Mouse (Mus musculus): ENCODE results near the gene Olfr846. TPM values are rescaled to one million over a fixed set of nuclear protein-coding genes. Genes with fewer than 3 reads are reported as not detected.

Gene Olfr846
- polyA plus RNA-seq (2012; rRNA removed) (not detected in 2 replicates), polyA plus RNA-seq (2014; fragmentation: Nextera tagmentation; extraction: Ambion mirVana) (not detected in 2 replicates)

DNA sequence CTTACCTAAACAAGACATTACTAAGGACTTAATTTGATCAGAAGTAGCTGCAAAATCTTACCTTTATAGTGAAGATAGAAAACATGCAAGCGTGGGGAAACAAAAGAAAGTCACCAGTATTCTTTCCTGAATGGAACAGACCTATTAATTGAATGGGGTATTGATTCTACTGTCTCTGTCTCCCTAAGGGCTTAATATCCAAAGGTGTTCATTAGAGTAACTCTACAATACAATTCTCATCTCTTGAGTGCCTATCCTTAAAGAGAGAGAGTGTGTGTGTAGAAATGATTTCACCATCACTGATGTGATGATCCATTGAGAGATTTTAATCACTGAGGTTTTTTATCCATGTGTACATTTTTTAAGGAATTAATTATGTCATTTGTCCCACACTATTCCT is at the start of gene Olfr846:
Gene Olfr846, minus strand, starts transcription at position 101 of the 400 bp plus-strand sequence.
- Histone ChIP-seq H3K27me3 (ENCODE audit: control insufficient read depth, insufficient read depth, low read length) (no peaks in the 10 kb centered on the region), H3K4me2 (ENCODE audit: low read depth) (no peak within 1 kb of the TSS), H3K9me3 (ENCODE audit: control insufficient read depth, low read length) (no peaks in the 10 kb centered on the region), H3K27ac (no peak within 1 kb of the TSS), H3K4me3 (ENCODE audit: insufficient read depth in 1 of 2, low read depth in 2 of 2, low read length in 2 of 2) (no peak within 1 kb of the TSS), H3K4me1 (replicated peaks; ENCODE audit: control insufficient read depth in 2 of 2, insufficient read depth in 2 of 2, low read length in 1 of 2) (no peaks in the 10 kb centered on the region), H3K9ac (replicated peaks) (no peak within 1 kb of the TSS), H3K36me3 (replicated peaks; ENCODE audit: control insufficient read depth, insufficient read depth, low read depth) (no peaks in the 10 kb centered on the region)
- TF ChIP-seq EP300 (IDR thresholded peaks at IDR 0.05; ENCODE audit: low read depth), result no peak
- TF ChIP-seq CTCF (IDR thresholded peaks at IDR 0.05; ENCODE audit: low read depth), result no peak
- 37% methylated on average over 1 of the region's 1 CpGs for WGBS (ENCODE audit: insufficient replicate concordance)
- DNase-seq (ENCODE audit: low read depth in 3 of 3, low spot score in 3 of 3) (no peak), ATAC-seq (ENCODE audit: insufficient read depth) (no peak)

DNA sequence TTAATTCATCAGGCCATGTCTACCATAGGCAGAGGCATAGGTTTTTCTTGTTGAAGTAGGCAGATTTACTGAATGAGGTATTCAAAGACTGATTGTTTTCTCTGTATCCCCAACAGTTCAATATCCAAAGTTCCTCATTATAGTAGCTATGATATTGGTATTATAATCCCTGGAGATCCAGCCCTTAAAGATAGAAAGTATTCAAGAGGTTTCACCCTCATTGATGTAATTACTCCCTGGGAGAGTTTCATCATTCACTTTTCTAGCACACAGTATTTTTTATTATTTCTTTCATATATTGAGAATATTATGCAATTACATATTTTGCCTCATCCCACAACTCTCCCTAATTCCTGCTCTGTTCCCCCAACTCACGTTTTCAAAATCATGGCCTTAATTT is 14.8 kb upstream of the Olfr846 start, which contains the start of gene Olfr847:
Gene Olfr847, minus strand, starts transcription at position 101 of the 400 bp plus-strand sequence.
- ATAC-seq (ENCODE audit: insufficient read depth) (no peak), DNase-seq (ENCODE audit: low read depth in 3 of 3, low spot score in 3 of 3) (no peak)
- 34% methylated on average over 1 of the region's 1 CpGs for WGBS (ENCODE audit: insufficient replicate concordance)
- H3K4me3 ChIP-seq (ENCODE audit: insufficient read depth in 1 of 2, low read depth in 2 of 2, low read length in 2 of 2), result no peak within 1 kb of the TSS
- no peak within 1 kb of the TSS for H3K4me2 ChIP-seq (ENCODE audit: low read depth)
- H3K9me3 ChIP-seq (ENCODE audit: control insufficient read depth, low read length), result no peaks in the 10 kb centered on the region
- no peak within 1 kb of the TSS for H3K9ac ChIP-seq (replicated peaks)
- TF ChIP-seq EP300 (IDR thresholded peaks at IDR 0.05; ENCODE audit: low read depth), result no peak
- TF ChIP-seq CTCF (IDR thresholded peaks at IDR 0.05; ENCODE audit: low read depth), result no peak
- no peaks in the 10 kb centered on the region for H3K36me3 ChIP-seq (replicated peaks; ENCODE audit: control insufficient read depth, insufficient read depth, low read depth)
- no peak within 1 kb of the TSS for H3K27ac ChIP-seq
- H3K4me1 ChIP-seq (replicated peaks; ENCODE audit: control insufficient read depth in 2 of 2, insufficient read depth in 2 of 2, low read length in 1 of 2), result no peaks in the 10 kb centered on the region
- no peaks in the 10 kb centered on the region for H3K27me3 ChIP-seq (ENCODE audit: control insufficient read depth, insufficient read depth, low read length)

GRCm38 (mm10) chr9:19336157-19336556 is 27.6 kb downstream of the Olfr846 start, which contains the start of gene Olfr845:
Olfr845 (plus strand) TSS chr9:19336457.
- WGBS (ENCODE audit: insufficient replicate concordance), result 52% methylated on average over 1 of the region's 1 CpGs
- Histone ChIP-seq H3K4me2 (ENCODE audit: low read depth) (no peak within 1 kb of the TSS), H3K9ac (replicated peaks) (no peak within 1 kb of the TSS), H3K27me3 (ENCODE audit: control insufficient read depth, insufficient read depth, low read length) (no peaks in the 10 kb centered on the region), H3K9me3 (ENCODE audit: control insufficient read depth, low read length) (no peaks in the 10 kb centered on the region), H3K36me3 (replicated peaks; ENCODE audit: control insufficient read depth, insufficient read depth, low read depth) (no peaks in the 10 kb centered on the region), H3K4me1 (replicated peaks; ENCODE audit: control insufficient read depth in 2 of 2, insufficient read depth in 2 of 2, low read length in 1 of 2) (no peaks in the 10 kb centered on the region), H3K4me3 (ENCODE audit: insufficient read depth in 1 of 2, low read depth in 2 of 2, low read length in 2 of 2) (no peak within 1 kb of the TSS), H3K27ac (no peak within 1 kb of the TSS)
- ATAC-seq (ENCODE audit: insufficient read depth) (no peak), DNase-seq (ENCODE audit: low read depth in 3 of 3, low spot score in 3 of 3) (no peak)
- TF ChIP-seq CTCF (IDR thresholded peaks at IDR 0.05; ENCODE audit: low read depth), result no peak
- TF ChIP-seq EP300 (IDR thresholded peaks at IDR 0.05; ENCODE audit: low read depth), result no peak

GRCm38 (mm10) chr9:19316047-19316446 is 47.8 kb downstream of the Olfr846 start, which contains the start of gene Olfr844:
Olfr844 (plus strand) TSS chr9:19316347.
- Histone ChIP-seq H3K27me3 (ENCODE audit: control insufficient read depth, insufficient read depth, low read length) (no peaks in the 10 kb centered on the region), H3K36me3 (replicated peaks; ENCODE audit: control insufficient read depth, insufficient read depth, low read depth) (no peaks in the 10 kb centered on the region), H3K27ac (no peak within 1 kb of the TSS), H3K4me1 (replicated peaks; ENCODE audit: control insufficient read depth in 2 of 2, insufficient read depth in 2 of 2, low read length in 1 of 2) (no peaks in the 10 kb centered on the region), H3K9ac (replicated peaks) (no peak within 1 kb of the TSS), H3K9me3 (ENCODE audit: control insufficient read depth, low read length) (no peaks in the 10 kb centered on the region), H3K4me2 (ENCODE audit: low read depth) (no peak within 1 kb of the TSS), H3K4me3 (ENCODE audit: insufficient read depth in 1 of 2, low read depth in 2 of 2, low read length in 2 of 2) (no peak within 1 kb of the TSS)
- TF ChIP-seq EP300 (IDR thresholded peaks at IDR 0.05; ENCODE audit: low read depth) (no peak), CTCF (IDR thresholded peaks at IDR 0.05; ENCODE audit: low read depth) (no peak)
- DNase-seq (ENCODE audit: low read depth in 3 of 3, low spot score in 3 of 3) (no peak), ATAC-seq (ENCODE audit: insufficient read depth) (no peak)

Other genes with a start within 250 kb of the Olfr846 start
- gene Olfr836, start 243.6 kb downstream of the Olfr846 start, polyA plus RNA-seq (2012; rRNA removed), result not detected in 2 replicates
- not detected in 2 replicates for gene Olfr836, start 243.6 kb downstream of the Olfr846 start, polyA plus RNA-seq (2014; fragmentation: Nextera tagmentation; extraction: Ambion mirVana)
- gene Olfr837, start 227.7 kb downstream of the Olfr846 start, polyA plus RNA-seq (2012; rRNA removed), result not detected in 2 replicates
- gene Olfr837, start 227.7 kb downstream of the Olfr846 start, polyA plus RNA-seq (2014; fragmentation: Nextera tagmentation; extraction: Ambion mirVana), result not detected in 2 replicates
- not detected in 2 replicates for gene Olfr839-ps1, start 186.7 kb downstream of the Olfr846 start, polyA plus RNA-seq (2012; rRNA removed)
- gene Olfr839-ps1, start 186.7 kb downstream of the Olfr846 start, polyA plus RNA-seq (2014; fragmentation: Nextera tagmentation; extraction: Ambion mirVana), result not detected in 2 replicates
- gene Olfr843, start 112.0 kb downstream of the Olfr846 start, polyA plus RNA-seq (2012; rRNA removed), result not detected in 2 replicates
- not detected in 2 replicates for gene Olfr843, start 112.0 kb downstream of the Olfr846 start, polyA plus RNA-seq (2014; fragmentation: Nextera tagmentation; extraction: Ambion mirVana)
- gene Olfr844, start 47.7 kb downstream of the Olfr846 start, polyA plus RNA-seq (2012; rRNA removed), result not detected in 2 replicates
- not detected in 2 replicates for gene Olfr844, start 47.7 kb downstream of the Olfr846 start, polyA plus RNA-seq (2014; fragmentation: Nextera tagmentation; extraction: Ambion mirVana)
- not detected in 2 replicates for gene Olfr845, start 27.5 kb downstream of the Olfr846 start, polyA plus RNA-seq (2012; rRNA removed)
- not detected in 2 replicates for gene Olfr845, start 27.5 kb downstream of the Olfr846 start, polyA plus RNA-seq (2014; fragmentation: Nextera tagmentation; extraction: Ambion mirVana)
- gene Olfr847, start 14.7 kb upstream of the Olfr846 start, polyA plus RNA-seq (2012; rRNA removed), result not detected in 2 replicates
- gene Olfr847, start 14.7 kb upstream of the Olfr846 start, polyA plus RNA-seq (2014; fragmentation: Nextera tagmentation; extraction: Ambion mirVana), result not detected in 2 replicates
- gene Olfr849, start 76.3 kb upstream of the Olfr846 start, polyA plus RNA-seq (2012; rRNA removed), result not detected in 2 replicates
- gene Olfr849, start 76.3 kb upstream of the Olfr846 start, polyA plus RNA-seq (2014; fragmentation: Nextera tagmentation; extraction: Ambion mirVana), result not detected in 2 replicates
- not detected in 2 replicates for gene Olfr850, start 114.2 kb upstream of the Olfr846 start, polyA plus RNA-seq (2012; rRNA removed)
- gene Olfr850, start 114.2 kb upstream of the Olfr846 start, polyA plus RNA-seq (2014; fragmentation: Nextera tagmentation; extraction: Ambion mirVana), result not detected in 2 replicates
- not detected in 2 replicates for gene Olfr851, start 129.3 kb upstream of the Olfr846 start, polyA plus RNA-seq (2012; rRNA removed)
- not detected in 2 replicates for gene Olfr851, start 129.3 kb upstream of the Olfr846 start, polyA plus RNA-seq (2014; fragmentation: Nextera tagmentation; extraction: Ambion mirVana)
- not detected in 2 replicates for gene Olfr853, start 177.1 kb upstream of the Olfr846 start, polyA plus RNA-seq (2012; rRNA removed)
- gene Olfr853, start 177.1 kb upstream of the Olfr846 start, polyA plus RNA-seq (2014; fragmentation: Nextera tagmentation; extraction: Ambion mirVana), result not detected in 2 replicates
- not detected in 2 replicates for gene Olfr854, start 203.4 kb upstream of the Olfr846 start, polyA plus RNA-seq (2012; rRNA removed)
- gene Olfr854, start 203.4 kb upstream of the Olfr846 start, polyA plus RNA-seq (2014; fragmentation: Nextera tagmentation; extraction: Ambion mirVana), result not detected in 2 replicates
- gene Olfr855, start 218.6 kb upstream of the Olfr846 start, polyA plus RNA-seq (2012; rRNA removed), result not detected in 2 replicates
- not detected in 2 replicates for gene Olfr855, start 218.6 kb upstream of the Olfr846 start, polyA plus RNA-seq (2014; fragmentation: Nextera tagmentation; extraction: Ambion mirVana)

Measured in liver, embryonic 14.5 days (tissue).